Mouse (Mus musculus) embryonic facial prominence, embryonic 12.5 days (tissue): ENCODE data around the gene Synpo2. TPM values are rescaled to one million over a fixed set of nuclear protein-coding genes. Genes with fewer than 3 reads are reported as not detected.

Source experiments
- ATAC-seq: fragments of 200-750 bp; cut with Nextera tagmentation; 2 replicates; pipeline ENCODE4 v1.8.0; 2017; ENCODE audit not compliant: insufficient number of reproducible peaks, insufficient read depth, low FRiP score, low TSS enrichment
- H3K27ac ChIP-seq: fragments of 300-500 bp; sonication (generic); 2 replicates; pipeline ENCODE4 v1.5.1; 2016; ENCODE audit warnings: mild to moderate bottlenecking
- H3K27me3 ChIP-seq: fragments of 300-500 bp; sonication (generic); 2 replicates; pipeline ENCODE4 v1.6.1; 2016; ENCODE audit warnings: mild to moderate bottlenecking, moderate library complexity
- H3K36me3 ChIP-seq: fragments of 300-500 bp; sonication (generic); 2 replicates; pipeline ENCODE4 v1.6.1; 2016; ENCODE audit warnings: mild to moderate bottlenecking
- H3K4me1 ChIP-seq: fragments of 300-500 bp; sonication (generic); 2 replicates; pipeline ENCODE4 v1.6.1; 2016
- H3K4me2 ChIP-seq: fragments of 300-500 bp; sonication (generic); replicated peaks from 2 replicates; pipeline ENCODE4 v1.6.1; 2016; ENCODE audit warnings: mild to moderate bottlenecking, moderate library complexity
- H3K4me3 ChIP-seq: fragments of 300-500 bp; sonication (generic); 2 replicates; pipeline ENCODE4 v1.5.1; 2016; ENCODE audit warnings: mild to moderate bottlenecking
- H3K9ac ChIP-seq: fragments of 300-500 bp; sonication (generic); 2 replicates; pipeline ENCODE4 v1.6.1; 2016; ENCODE audit warnings: mild to moderate bottlenecking, moderate library complexity
- H3K9me3 ChIP-seq: fragments of 300-500 bp; sonication (generic); 2 replicates; pipeline ENCODE4 v1.6.1; 2016; ENCODE audit warnings: mild to moderate bottlenecking, moderate library complexity
- WGBS: fragments of 180-500 bp; shearing (Covaris S2); methylation state at CpG from one replicate; pipeline ENCODE4 v1.1.7; 2016; 5-methylcytosine and 5-hydroxymethylcytosine counted together
- polyA plus RNA-seq: library from polyadenylated mRNA; unstranded; fragments of >200 nt; fragmentation: Nextera tagmentation; extraction: Ambion mirVana; gene quantifications from 2 replicates; pipeline ENCODE4 v1.2.1, GENCODE M21; 2016

The Synpo2 gene
- polyA plus RNA-seq, 1 experiment from 2014 or later = 8.5 TPM

DNA sequence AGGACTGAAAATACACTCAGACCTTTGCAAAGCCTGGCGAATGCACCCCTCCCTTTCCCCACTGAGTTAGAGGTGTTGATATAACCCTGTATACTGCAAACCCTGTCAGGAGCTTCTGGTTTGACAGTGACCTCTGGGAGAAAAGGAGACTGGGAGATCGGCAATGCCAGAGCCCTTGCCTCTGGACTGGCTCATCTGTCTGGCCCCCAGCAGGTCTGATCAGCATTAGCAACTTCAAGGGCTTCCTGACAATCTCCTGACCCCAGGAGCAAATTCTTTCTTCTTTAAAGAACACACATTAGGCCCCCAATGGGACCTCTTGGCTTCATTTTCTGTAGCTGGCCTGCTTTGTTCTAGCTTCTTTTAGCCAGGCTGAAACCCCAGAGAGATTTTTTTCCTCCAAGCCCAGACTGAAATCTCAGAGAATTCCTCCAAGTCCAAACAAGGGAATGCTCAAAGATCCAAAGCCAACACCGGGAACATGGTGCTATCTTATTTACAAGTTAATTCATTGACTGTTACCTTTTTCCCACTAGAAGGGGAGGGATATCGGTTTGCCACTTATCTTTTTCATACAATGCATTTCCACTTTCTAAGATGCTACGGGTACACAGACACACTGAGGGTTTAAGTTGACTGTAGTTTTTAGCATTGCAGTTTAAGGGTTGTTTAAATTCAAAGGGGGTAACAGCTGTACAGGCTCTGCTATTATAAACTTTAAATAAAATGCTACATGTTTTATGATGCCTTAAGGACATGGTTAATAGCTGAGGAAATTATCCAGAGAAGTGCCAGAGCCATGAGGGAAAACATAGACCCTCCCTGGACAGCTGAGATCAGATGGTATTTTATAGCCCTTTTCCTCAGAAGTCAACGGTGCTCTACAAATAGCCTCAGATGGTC is 73.4 kb downstream of the Synpo2 start:
- Histone ChIP-seq H3K4me3 (no peak overlapping the region), H3K9ac (no peak overlapping the region), H3K4me1 (peaks cover 27% of the 10 kb centered on the region), H3K36me3 (no peaks in the 10 kb centered on the region), H3K4me2 (no peak overlapping the region), H3K27me3 (no peaks in the 10 kb centered on the region), H3K27ac (no peak overlapping the region), H3K9me3 (no peaks in the 10 kb centered on the region)
- ATAC-seq = no peak
- 37% methylated on average over 6 of the region's 6 CpGs for WGBS

DNA sequence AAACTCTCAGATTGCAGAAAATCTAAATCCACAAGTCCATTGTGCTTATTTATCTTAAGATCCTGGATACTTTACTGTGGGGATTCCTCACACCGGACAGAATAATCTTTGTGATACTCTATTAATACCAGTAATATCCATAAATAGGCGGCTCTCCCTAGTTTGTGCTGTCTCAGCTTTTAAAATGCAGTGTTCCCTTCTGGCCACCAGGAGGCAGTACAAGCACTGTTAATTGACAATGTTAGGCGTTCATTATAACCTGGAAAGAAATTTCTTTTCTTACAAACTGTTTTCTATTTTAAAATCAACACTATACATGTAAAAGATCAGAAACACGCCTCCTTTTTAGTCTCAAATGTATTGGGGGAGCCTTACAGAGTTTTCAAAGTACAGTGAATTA is 75.2 kb downstream of the Synpo2 start:
- Histone ChIP-seq H3K36me3 (no peaks in the 10 kb centered on the region), H3K27ac (no peak overlapping the region), H3K4me3 (no peak overlapping the region), H3K9me3 (no peaks in the 10 kb centered on the region), H3K4me2 (no peak overlapping the region), H3K9ac (no peak overlapping the region), H3K27me3 (no peaks in the 10 kb centered on the region), H3K4me1 (peaks cover 27% of the 10 kb centered on the region)
- no peak for ATAC-seq
- 20% methylated on average over 4 of the region's 4 CpGs for WGBS

DNA sequence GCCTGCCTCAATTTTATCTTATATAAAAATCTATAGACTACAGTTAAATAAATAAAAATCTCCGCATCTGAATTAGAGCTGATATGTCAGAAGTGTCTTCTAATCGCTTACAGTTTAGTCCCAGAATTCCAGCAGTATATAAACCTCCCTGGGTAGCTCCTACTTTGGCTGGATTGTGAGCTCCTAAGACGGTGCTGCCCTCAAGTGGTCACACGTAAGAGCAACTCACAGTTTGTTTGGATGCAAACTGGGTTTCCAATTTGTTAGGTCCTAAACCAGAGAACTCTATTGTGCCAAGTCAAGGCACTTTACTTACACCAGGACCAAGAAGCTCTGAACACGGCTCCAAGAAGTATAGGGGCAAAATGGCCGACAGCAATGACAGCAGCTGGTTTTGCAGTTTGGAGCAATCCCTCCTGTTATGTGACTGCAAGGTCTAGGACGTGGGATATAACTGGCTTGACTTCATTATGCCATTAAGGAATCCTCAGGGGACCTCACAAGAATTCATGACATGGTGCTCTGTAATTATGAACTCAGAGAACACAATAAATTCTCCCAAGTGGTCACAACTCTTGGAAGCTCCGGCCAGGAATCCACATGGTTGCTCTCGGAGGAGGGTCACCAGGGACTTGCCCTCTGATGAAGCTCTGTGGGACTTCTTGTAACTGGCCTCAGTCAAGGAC is 76.7 kb downstream of the Synpo2 start:
- 26% methylated on average over 9 of the region's 9 CpGs for WGBS
- Histone ChIP-seq H3K4me1 (peaks cover 21% of the 10 kb centered on the region), H3K27me3 (no peaks in the 10 kb centered on the region), H3K27ac (no peak overlapping the region), H3K9ac (no peak overlapping the region), H3K4me3 (no peak overlapping the region), H3K9me3 (no peaks in the 10 kb centered on the region), H3K36me3 (no peaks in the 10 kb centered on the region), H3K4me2 (no peak overlapping the region)
- no peak for ATAC-seq

DNA sequence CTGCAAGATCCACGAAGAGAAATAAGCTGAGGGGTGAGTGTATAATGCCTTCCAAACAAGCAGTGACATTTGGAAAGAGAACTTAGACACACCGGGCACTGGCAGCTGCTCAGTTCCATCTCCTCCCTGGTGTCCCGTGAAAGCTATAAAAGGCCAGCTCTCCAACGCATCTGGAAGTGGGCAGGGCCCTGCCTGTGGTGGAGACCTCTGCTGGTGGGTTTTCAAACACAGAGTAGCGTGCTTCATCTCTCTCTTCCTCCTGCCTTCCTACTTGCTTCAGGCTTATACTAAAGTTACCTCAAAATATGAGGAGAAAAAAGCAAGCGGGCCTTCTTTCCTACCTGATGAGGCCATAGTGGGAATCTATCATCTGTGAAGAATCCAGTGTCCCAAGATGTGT is 77.4 kb downstream of the Synpo2 start:
- Histone ChIP-seq H3K4me1 (peaks cover 18% of the 10 kb centered on the region), H3K9me3 (no peaks in the 10 kb centered on the region), H3K4me2 (no peak overlapping the region), H3K4me3 (no peak overlapping the region), H3K27ac (no peak overlapping the region), H3K36me3 (no peaks in the 10 kb centered on the region), H3K27me3 (no peaks in the 10 kb centered on the region), H3K9ac (no peak overlapping the region)
- ATAC-seq = no peak
- WGBS = 35% methylated on average over 6 of the region's 6 CpGs

DNA sequence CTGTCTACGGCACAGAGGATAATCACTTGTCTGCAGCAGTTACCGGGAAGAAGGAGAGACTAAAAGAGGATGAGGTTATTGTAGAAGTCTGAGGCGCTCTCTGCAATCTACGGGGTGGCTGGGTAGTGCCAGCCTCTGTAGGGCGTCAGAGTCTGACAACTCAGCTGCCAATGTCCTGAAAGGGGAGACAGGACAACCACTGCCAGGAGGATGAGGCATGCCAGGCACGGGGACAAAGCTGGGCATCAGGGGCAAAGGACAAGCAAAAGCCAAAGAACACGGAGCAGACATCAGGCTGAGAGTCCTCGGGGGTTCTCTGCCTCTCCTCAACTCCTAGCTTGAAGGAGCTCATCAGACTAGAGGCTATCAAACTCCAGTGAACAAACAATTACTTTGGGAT is 82.6 kb downstream of the Synpo2 start:
- no peaks in the 10 kb centered on the region for H3K4me1 ChIP-seq
- no peaks in the 10 kb centered on the region for H3K9me3 ChIP-seq
- no peak overlapping the region for H3K27ac ChIP-seq
- no peak for ATAC-seq
- H3K36me3 ChIP-seq = no peaks in the 10 kb centered on the region
- no peaks in the 10 kb centered on the region for H3K27me3 ChIP-seq
- H3K4me2 ChIP-seq = no peak overlapping the region
- H3K4me3 ChIP-seq = no peak overlapping the region
- no peak overlapping the region for H3K9ac ChIP-seq
- 83% methylated on average over 8 of the region's 8 CpGs for WGBS

DNA sequence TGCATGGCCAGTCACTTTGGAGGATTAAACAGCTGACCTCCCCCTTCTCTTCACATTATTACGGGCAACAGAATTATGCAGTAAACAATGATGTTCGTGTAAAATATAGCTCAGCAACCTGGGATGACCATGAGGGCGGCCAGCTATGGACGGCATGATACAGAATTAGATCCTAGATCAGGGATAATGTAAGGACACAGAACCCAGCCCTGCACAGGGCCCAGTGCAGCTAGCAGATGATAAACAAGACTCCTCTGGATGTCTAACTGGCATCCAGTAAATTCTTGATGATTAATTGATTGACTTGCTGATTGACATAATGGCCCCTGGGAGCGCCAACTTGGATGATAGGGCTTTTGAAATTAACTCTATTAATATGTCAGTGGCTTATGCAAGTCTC is 83.0 kb downstream of the Synpo2 start:
- Histone ChIP-seq H3K9ac (no peak overlapping the region), H3K4me2 (no peak overlapping the region), H3K9me3 (no peaks in the 10 kb centered on the region), H3K36me3 (no peaks in the 10 kb centered on the region), H3K27me3 (no peaks in the 10 kb centered on the region), H3K27ac (no peak overlapping the region), H3K4me1 (no peaks in the 10 kb centered on the region), H3K4me3 (no peak overlapping the region)
- 88% methylated on average over 5 of the region's 5 CpGs for WGBS
- ATAC-seq = no peak

DNA sequence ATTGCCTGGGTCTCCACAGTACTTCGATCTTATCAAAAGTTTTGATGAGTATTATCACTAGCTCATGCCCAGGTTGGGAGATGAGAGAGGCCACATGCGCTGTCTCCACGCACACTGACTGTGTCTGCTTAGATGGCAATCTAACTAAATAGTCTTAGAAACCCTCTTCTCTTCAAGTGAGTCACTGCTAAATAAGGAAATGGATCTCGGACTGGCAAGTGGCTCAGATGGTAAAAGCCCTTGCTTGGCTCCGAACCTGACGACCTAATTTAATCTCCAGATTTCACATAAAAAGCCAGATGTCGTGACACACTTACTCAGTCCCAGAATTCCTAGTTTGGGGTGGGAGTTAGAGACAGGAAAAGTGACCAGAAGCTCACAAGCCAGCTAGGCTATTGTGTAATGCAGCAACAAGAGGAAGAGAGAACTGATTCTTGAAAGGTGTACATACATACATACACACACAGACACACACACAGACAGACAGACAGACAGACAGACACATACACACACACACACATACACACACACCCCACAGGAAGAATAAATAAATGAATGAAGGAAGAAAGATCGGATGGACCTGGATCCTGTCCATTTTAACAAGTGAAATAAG is 85.3 kb downstream of the Synpo2 start:
- no peaks in the 10 kb centered on the region for H3K4me1 ChIP-seq
- H3K9ac ChIP-seq = no peak overlapping the region
- no peaks in the 10 kb centered on the region for H3K9me3 ChIP-seq
- no peaks in the 10 kb centered on the region for H3K36me3 ChIP-seq
- 66% methylated on average over 8 of the region's 8 CpGs for WGBS
- ATAC-seq = no peak
- no peak overlapping the region for H3K4me3 ChIP-seq
- no peaks in the 10 kb centered on the region for H3K27me3 ChIP-seq
- no peak overlapping the region for H3K27ac ChIP-seq
- H3K4me2 ChIP-seq = no peak overlapping the region

DNA sequence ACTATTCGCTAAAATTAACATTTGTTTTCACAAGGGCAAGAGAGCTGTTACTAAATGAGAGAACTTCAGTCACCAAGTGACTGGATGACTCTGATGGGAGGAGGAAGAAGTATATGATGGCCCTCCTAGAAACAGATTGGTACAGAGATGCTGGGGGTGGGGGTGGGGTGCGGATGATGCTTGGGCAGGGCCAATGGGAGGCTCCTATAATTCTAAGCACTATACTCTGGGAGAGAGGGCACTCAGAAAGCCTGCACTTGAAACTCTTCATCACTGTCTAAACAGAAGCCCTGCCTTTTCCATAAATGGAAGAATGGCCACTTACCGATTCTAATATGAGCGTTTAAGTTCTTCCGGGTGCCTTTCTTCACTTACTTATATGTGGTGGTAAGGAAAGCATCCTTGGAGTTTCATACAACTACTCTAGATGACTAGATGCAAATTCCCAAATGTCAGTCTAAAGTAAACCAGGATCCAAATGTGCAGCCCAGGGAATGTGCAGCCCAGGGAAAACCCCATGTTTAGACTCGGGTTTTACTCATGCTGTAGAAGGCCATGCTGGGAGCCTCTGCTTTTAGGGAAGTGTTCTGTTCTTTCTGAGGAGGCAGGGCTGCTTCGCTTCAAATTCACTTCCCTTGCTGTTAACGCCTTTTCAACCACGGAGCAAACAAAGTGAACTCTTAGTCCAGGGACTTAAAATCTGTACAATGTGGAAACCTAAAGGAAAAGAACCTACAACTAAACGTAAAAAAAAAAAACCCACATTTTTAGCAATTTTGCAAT is 86.4 kb downstream of the Synpo2 start:
- Histone ChIP-seq H3K4me1 (no peaks in the 10 kb centered on the region), H3K4me3 (no peak overlapping the region), H3K27ac (no peak overlapping the region), H3K27me3 (no peaks in the 10 kb centered on the region), H3K4me2 (no peak overlapping the region), H3K36me3 (no peaks in the 10 kb centered on the region), H3K9ac (no peak overlapping the region), H3K9me3 (no peaks in the 10 kb centered on the region)
- WGBS = 80% methylated on average over 10 of the region's 10 CpGs
- ATAC-seq = no peak

DNA sequence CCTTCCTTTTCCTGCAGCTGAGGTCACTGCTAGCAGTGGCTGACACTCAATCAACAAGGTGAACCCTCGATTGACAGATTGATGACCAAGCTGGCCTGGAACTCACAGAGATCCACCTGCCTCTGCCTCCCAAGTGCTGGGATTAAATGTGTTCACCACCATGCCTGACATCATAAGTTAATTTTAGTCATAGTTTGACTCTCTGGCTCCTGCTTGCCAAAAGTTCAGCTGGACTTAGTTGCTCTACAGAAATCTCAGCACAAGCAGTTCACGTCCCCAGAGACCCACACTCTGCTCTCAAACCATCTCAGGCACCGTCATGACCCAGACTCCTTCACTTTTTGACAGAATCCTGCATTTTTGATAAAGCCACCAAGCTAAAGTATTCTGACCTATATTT is 87.3 kb downstream of the Synpo2 start:
- Histone ChIP-seq H3K9me3 (no peaks in the 10 kb centered on the region), H3K4me2 (no peak overlapping the region), H3K4me3 (no peak overlapping the region), H3K4me1 (no peaks in the 10 kb centered on the region), H3K27ac (no peak overlapping the region), H3K27me3 (no peaks in the 10 kb centered on the region), H3K36me3 (no peaks in the 10 kb centered on the region), H3K9ac (no peak overlapping the region)
- ATAC-seq = no peak
- WGBS = 83% methylated on average over 3 of the region's 3 CpGs

DNA sequence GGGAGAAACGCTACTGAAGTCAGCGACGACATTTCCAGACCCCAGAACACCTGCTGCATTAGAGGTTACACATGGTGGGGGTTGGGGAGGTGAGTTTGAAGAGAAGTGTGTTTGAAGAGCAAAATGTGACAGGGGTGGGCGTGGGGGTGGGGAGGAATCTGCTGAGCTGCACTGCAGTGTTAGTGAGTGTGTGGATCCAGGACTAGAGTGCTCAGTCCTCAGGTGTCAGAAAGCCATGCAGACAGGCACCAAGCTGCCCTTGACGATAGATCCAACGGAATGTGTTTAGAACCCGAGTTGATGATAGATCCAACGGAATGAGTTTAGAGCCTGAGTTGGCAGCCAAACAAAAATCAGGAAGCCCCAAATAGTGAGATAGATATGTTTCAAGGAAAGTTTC is 89.4 kb downstream of the Synpo2 start:
- Histone ChIP-seq H3K27ac (no peak overlapping the region), H3K9ac (no peak overlapping the region), H3K4me3 (no peak overlapping the region), H3K9me3 (no peaks in the 10 kb centered on the region), H3K4me1 (0 out of 2 replicates have a peak, but pooled peaks cover 2% of the 10 kb centered on the region), H3K27me3 (no peaks in the 10 kb centered on the region), H3K4me2 (no peak overlapping the region), H3K36me3 (no peaks in the 10 kb centered on the region)
- 85% methylated on average over 8 of the region's 8 CpGs for WGBS
- no peak for ATAC-seq

DNA sequence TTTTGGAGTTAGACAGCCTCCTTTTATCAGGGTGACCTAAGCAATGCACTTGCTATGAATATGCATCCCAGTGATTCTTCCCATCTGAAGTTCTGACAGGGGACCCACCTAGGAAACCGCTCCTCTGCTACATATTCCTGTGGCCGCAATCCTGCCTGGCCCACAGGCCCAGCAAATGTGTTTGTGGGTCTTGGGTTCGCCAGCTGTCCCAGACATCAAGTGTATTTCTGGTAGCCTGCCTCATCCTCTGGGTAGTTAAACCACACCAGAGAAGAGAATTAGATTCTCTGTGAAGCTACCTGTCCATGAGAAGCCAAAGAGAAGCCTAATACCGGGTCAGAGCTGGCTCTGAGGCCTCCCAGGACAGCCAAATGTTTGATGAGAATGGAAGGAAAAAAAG is 90.0 kb downstream of the Synpo2 start:
- Histone ChIP-seq H3K36me3 (no peaks in the 10 kb centered on the region), H3K9me3 (no peaks in the 10 kb centered on the region), H3K27me3 (no peaks in the 10 kb centered on the region), H3K9ac (no peak overlapping the region), H3K4me1 (0 out of 2 replicates have a peak, but pooled peaks cover 2% of the 10 kb centered on the region), H3K4me2 (no peak overlapping the region), H3K4me3 (no peak overlapping the region), H3K27ac (no peak overlapping the region)
- no peak for ATAC-seq
- 87% methylated on average over 4 of the region's 4 CpGs for WGBS
